Mouse (Mus musculus) bone marrow macrophage, adult 2 months (primary cell): ENCODE data around the gene Serpina3g. TPM values are rescaled to one million over a fixed set of nuclear protein-coding genes. Genes with fewer than 3 reads are reported as not detected.

ENCODE experiments used
- H3K27ac ChIP-seq: 2 replicates; pipeline ENCODE4 v1.5.1; 2012; ENCODE audit warnings: low read depth, low read length; ENCODE audit not compliant: insufficient read depth
- H3K4me1 ChIP-seq: 2 replicates; pipeline ENCODE4 v1.6.1; 2012; ENCODE audit warnings: low read length; ENCODE audit not compliant: control insufficient read depth, insufficient read depth
- H3K4me3 ChIP-seq: 2 replicates; pipeline ENCODE4 v1.5.1; 2012; ENCODE audit warnings: mild to moderate bottlenecking, low read length, moderate library complexity; ENCODE audit not compliant: insufficient read depth
- CTCF ChIP-seq: IDR thresholded peaks from 2 replicates; pipeline ENCODE4 v1.5.1; 2012; ENCODE audit warnings: low read depth, mild to moderate bottlenecking, low read length, moderate library complexity
- POLR2A ChIP-seq: IDR thresholded peaks from 2 replicates; pipeline ENCODE4 v1.6.1; 2012; ENCODE audit warnings: mild to moderate bottlenecking, low read depth, low read length, borderline replicate concordance
- polyA plus RNA-seq: library from polyadenylated mRNA; stranded (reverse); fragments of >200 nt; gene quantifications from 2 replicates; pipeline ENCODE4 v1.2.4, GENCODE M21; 2012; ENCODE audit not compliant: missing spikeins, insufficient read depth, insufficient read length

The Serpina3g gene
- polyA plus RNA-seq, 1 experiment = 0.66 TPM

DNA sequence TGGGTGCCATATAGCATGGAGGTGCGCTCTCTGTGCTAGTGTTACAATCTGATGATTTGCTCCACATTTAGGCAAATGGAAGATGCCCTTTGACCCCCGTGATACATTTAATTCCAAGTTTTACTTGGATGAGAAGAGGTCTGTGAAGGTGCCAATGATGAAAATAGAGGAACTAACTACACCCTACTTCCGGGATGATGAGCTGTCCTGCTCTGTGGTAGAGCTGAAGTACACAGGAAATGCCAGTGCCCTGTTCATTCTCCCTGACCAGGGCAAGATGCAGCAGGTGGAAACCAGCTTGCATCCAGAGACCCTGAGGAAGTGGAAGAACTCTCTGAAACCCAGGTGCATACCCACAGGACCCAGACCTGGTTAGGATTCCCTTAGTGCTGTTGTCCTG lies 30.3 kb downstream of the Serpina3g start:
- H3K4me1 ChIP-seq = no peaks in the 10 kb centered on the region
- TF ChIP-seq POLR2A = no peak
- TF ChIP-seq CTCF = no peak
- no peak overlapping the region for H3K4me3 ChIP-seq
- no peak overlapping the region for H3K27ac ChIP-seq

DNA sequence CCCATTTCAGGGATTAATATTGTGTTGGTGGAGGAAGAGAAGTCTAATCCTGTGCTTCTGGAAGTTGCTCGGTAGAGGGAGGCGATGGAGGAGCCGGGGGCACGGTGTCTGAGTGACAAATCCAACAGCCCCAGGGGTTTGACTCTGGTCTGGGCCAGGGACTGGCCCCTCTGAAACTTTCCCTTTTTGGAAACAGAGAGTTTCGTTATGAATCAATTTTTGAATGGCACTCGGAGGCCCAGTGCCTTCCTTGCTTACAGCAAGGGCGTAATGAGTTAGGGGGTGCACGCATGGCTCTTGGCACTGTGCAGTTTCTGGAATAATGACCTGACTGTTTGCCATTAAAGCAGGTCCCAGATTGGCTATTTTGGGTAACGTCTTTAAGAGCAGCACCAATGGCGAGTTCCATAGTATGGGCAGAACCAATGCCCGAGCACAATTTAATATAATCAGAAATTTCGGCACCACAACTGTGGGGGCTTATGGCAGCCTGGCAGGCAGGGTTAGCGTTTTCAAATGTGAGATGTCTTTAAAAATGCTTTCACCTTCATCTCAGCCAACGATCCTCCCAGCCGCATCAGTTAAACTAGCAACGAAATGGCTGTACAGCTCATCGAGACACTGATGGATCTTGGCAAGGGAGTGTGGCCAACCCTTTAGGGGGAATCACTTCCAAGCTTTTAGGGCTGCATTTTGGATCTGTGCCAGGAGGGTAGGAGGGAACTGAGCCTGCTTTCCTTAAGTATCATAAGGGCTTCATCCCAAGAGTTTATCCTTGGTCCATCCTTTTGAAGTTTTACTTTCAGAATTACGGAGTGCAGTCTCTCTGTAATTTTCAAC lies 42.4 kb downstream of the Serpina3g start:
- H3K4me1 ChIP-seq = no peaks in the 10 kb centered on the region
- no peak overlapping the region for H3K4me3 ChIP-seq
- no peak overlapping the region for H3K27ac ChIP-seq
- TF ChIP-seq POLR2A = no peak
- TF ChIP-seq CTCF = no peak

DNA sequence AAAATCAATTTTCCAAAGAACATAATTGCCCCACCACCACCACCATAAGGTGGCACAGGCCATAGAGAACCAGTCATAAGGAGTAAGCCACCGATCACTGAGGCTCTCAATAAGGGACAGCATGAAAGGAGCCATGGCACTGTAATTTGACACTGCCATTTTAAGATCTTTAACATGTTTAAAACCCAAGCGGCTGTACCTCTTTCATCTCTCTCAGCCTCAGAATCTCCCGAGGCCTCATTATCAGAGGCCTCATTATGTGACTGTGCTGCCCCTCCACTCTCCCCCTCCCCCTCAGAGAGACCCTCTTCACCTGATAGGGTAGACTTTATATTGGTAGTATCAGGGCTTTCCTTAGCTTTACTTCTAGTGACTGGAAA lies 43.0 kb downstream of the Serpina3g start:
- Histone ChIP-seq H3K4me3 (no peak overlapping the region), H3K4me1 (no peaks in the 10 kb centered on the region), H3K27ac (no peak overlapping the region)
- TF ChIP-seq CTCF (no peak), POLR2A (no peak)

DNA sequence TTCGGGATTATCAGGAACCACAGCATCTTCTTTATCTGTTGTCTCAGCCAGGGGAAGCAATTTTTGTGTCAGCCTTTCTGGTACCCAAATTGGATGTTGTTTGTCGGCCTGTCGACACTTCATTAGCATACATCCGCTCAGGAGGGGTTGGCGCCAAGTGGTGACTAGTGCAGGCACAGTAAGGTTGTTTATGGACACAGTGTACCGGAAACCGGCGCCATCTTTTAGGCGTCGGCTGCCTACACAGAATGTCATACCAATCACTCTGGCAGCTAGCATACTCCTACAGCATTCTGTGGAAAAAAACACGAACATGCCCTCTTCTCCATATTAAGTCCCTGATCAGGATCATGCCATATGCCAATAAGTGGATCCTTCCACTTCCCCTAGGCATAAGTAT lies 47.3 kb downstream of the Serpina3g start:
- Histone ChIP-seq H3K27ac (no peak overlapping the region), H3K4me3 (no peak overlapping the region), H3K4me1 (no peaks in the 10 kb centered on the region)
- TF ChIP-seq POLR2A (no peak), CTCF (no peak)

DNA sequence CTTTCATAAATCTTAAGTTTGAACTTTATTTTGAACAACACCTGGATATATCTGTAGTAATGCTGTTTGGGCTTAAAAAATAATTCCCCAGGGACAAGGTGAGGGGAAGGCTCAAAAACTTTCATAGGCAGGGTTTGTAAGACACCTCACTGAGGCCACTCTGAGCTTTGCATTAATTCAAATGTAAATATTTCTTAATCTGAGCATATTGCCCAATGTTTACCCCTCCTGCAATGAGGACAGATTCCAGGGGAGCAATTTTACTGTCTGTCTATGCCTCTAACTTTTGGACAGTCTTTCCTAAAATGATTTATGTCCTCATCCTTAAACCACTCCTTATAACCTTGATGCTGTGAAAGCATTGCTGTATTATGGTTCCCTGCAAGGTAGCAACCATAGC lies 52.3 kb downstream of the Serpina3g start:
- TF ChIP-seq POLR2A (no peak), CTCF (no peak)

DNA sequence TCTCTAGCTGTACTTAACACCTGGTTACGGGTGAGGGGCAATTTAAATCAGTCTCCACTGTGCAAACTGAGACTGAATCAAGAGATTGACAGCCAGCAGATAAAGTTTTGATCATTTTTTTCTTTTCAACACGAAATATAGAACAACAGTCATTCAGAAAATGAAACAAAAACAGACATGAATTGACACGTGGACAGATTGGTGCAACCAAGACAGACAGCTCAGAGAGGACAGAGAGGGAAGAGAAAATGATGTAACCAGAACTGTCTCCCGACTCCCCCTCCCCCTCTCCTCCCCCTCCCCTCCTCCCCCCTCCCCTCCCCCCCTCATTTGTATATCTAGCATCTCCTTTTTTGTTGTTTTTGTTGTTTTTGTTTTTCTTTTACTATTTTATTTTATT lies 53.8 kb downstream of the Serpina3g start:
- Histone ChIP-seq H3K4me1 (no peaks in the 10 kb centered on the region), H3K27ac (no peak overlapping the region), H3K4me3 (no peak overlapping the region)
- no peak for TF ChIP-seq POLR2A
- no peak for TF ChIP-seq CTCF

More for the DNA sequence above, 52.3 kb downstream of the Serpina3g start:
- no peak overlapping the region for H3K27ac ChIP-seq
- no peak overlapping the region for H3K4me3 ChIP-seq
- no peaks in the 10 kb centered on the region for H3K4me1 ChIP-seq

Other genes with a start within 250 kb of the Serpina3g start
- gene Serpina11, start 246.3 kb upstream of the Serpina3g start, polyA plus RNA-seq = not detected in 2 replicates
- gene Serpina9, start 222.5 kb upstream of the Serpina3g start, polyA plus RNA-seq = not detected in 2 replicates
- not detected in 2 replicates for gene Serpina12, start 191.8 kb upstream of the Serpina3g start, polyA plus RNA-seq
- gene Serpina5, start 135.1 kb upstream of the Serpina3g start, polyA plus RNA-seq = not detected in 2 replicates
- not detected in 2 replicates for gene Serpina3a, start 123.5 kb upstream of the Serpina3g start, polyA plus RNA-seq
- gene Serpina3b, start 108.2 kb upstream of the Serpina3g start, polyA plus RNA-seq = not detected in 2 replicates
- not detected in 2 replicates for gene Serpina3c, start 82.4 kb upstream of the Serpina3g start, polyA plus RNA-seq
- gene Serpina3f, start 21.7 kb upstream of the Serpina3g start, polyA plus RNA-seq = not detected in 2 replicates
- gene Serpina3i, start 26.9 kb downstream of the Serpina3g start, polyA plus RNA-seq = not detected in 2 replicates
- not detected in 2 replicates for gene Serpina3j, start 78.3 kb downstream of the Serpina3g start, polyA plus RNA-seq
- not detected in 2 replicates for gene Serpina3k, start 102.2 kb downstream of the Serpina3g start, polyA plus RNA-seq
- not detected in 2 replicates for gene Serpina3m, start 102.2 kb downstream of the Serpina3g start, polyA plus RNA-seq
- not detected in 2 replicates for gene Serpina3n, start 170.5 kb downstream of the Serpina3g start, polyA plus RNA-seq
- not detected in 2 replicates for gene Gsc, start 237.1 kb downstream of the Serpina3g start, polyA plus RNA-seq